Mouse (Mus musculus) G1E-ER4 (cell line): ENCODE data around the gene Idh3g. TPM values are rescaled to one million over a fixed set of nuclear protein-coding genes. Genes with fewer than 3 reads are reported as not detected.

ENCODE experiments used
- GATA1 ChIP-seq: IDR thresholded peaks from one replicate; pipeline ENCODE4 v1.8.0; 2012; ENCODE audit warnings: low read length, inconsistent platforms
- polyA plus RNA-seq: library from polyadenylated mRNA; stranded (reverse); fragments of >175 nt; gene quantifications from 2 replicates; pipeline ENCODE4 v1.2.3, GENCODE M21; 2012

The Idh3g gene
- polyA plus RNA-seq, 1 experiment, result 31.6 TPM

DNA sequence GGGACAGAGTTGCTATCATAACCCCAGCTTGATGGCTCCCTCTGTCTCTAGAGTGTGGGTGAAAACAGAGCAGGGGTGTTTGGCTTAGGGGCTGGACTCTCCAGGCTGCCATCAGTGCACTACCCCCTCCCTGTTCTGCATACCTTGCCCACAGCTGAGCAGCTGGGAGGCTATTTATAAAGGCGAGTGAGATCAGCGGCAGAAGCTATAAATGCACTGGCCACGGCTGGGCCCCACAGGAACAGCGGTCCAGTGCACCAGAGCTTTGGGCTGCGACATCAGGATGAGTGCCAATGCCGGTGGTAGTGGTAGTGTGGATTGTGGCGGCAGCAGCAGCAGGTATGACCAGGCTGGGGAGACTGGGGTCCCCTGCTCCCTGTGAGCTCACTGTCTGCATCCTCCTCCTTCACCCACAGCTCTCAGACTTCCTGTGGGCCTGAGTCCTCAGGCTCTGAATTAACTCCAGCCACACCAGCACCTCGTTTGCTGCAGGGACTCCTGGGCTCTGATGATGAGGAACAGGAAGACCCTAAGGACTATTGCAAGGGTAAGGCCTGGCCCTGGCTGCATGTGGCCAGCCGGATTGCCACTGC is 12.4 kb downstream of the Idh3g start, which contains the start of gene Srpk3:
Gene Srpk3 (plus strand): TSS at position 238 of the 593 bp plus-strand sequence.
- TF ChIP-seq GATA1, result no peak

- no peak for TF ChIP-seq GATA1
These were observed 19.4 kb downstream of the Idh3g start for GRCm38 (mm10) chrX:73767267-73767666.

DNA sequence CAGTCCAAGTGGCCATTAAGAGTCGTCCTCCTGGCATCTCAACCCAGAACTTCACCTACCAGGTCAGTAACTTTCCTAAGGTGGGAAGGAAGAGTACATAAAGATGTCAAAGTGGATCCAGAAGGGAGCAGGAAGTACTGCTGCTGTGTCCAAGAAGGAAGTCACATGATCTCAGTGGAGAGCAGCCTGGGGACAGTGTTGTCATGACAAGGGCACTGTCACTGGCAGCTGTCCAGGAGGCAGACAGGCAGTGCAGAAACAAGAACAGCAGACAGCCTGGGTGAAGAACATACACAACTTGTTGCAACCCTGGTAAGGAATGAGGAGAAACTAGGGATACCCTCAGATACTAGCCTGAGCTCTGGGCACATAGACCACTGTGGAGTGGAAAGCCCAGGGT is 21.4 kb downstream of the Idh3g start:
- TF ChIP-seq GATA1, result no peak

- no peak for TF ChIP-seq GATA1
These were observed 27.9 kb downstream of the Idh3g start for GRCm38 (mm10) chrX:73758611-73759290.

GRCm38 (mm10) chrX:73756334-73757140 is 30.2 kb downstream of the Idh3g start, which contains the start of gene Plxnb3:
TSS of gene Plxnb3 (plus strand) at chrX:73757090.
- no peak for TF ChIP-seq GATA1

DNA sequence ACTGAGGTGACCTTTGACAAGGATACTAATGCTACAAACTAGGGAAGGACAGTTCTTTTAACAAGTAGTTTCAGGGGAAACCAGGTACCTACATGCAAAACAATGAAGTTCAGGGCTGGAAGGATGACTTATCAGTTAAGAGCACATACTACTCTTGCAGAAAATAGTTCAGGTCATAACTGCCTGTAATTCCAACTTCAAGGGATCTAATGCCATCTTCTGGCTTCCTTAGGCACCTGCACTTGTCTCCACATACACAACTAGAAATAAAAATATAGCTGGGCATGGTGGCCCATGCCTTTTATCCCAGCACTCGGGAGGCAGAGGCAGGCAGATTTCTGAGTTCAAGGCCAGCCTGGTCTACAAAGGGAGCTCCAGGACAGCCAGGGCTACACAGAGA is 37.7 kb downstream of the Idh3g start:
- TF ChIP-seq GATA1, result no peak

- TF ChIP-seq GATA1, result no peak
These were observed 41.8 kb downstream of the Idh3g start for GRCm38 (mm10) chrX:73744774-73745481.

GRCm38 (mm10) chrX:73739151-73739550 is 47.5 kb downstream of the Idh3g start:
- no peak for TF ChIP-seq GATA1

DNA sequence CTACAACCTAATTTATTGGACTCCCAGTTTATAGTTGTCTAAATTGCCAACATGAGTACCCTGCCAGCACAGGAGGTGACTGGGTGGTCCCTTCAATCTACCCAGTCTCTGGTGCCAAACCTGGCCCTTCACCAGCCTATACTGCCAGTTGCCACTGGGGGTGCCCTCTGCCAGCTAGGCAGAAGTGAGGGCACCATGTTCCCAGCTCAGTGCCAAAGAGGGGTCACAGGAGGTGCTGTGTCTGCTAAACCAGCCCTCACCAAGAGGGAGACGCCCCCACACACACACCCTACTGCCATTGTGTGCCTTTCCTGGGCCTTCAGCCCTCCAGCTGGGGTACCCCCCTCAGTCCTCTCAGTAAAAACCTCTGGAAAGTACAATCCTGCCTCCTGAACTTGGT is 48.5 kb downstream of the Idh3g start:
- no peak for TF ChIP-seq GATA1

DNA sequence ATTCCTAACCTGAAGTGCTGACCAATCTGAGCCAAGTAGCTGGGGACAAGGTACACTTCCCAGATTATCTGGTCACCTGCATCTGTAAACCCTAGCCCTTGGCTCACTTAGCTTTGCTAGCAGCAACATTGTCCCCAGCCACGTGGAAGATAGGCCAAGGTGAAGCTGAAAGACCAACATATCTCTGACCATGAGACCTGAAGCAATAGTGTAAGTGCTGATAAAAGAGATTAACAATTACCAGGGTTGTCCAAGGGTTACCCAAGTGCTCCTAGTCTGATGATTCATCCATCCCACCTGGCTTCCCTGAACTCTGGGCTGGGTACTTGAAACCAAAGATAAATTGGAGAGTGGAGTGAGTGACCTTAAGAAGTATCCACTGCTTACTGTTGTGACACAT is 55.8 kb downstream of the Idh3g start:
- TF ChIP-seq GATA1, result no peak

Other genes with a start within 250 kb of the Idh3g start
- 0.06 TPM in 2 replicates for gene Dusp9, start 147.5 kb downstream of the Idh3g start, polyA plus RNA-seq
- not detected in 2 replicates for gene Pnck, start 126.8 kb downstream of the Idh3g start, polyA plus RNA-seq
- 4.1 and 4.5 TPM in 2 replicates for gene Slc6a8, start 113.7 kb downstream of the Idh3g start, polyA plus RNA-seq
- gene Bcap31, start 70.7 kb downstream of the Idh3g start, polyA plus RNA-seq, result 8.6 and 10.7 TPM in 2 replicates
- gene Abcd1, start 70.3 kb downstream of the Idh3g start, polyA plus RNA-seq, result 18.2 and 19.9 TPM in 2 replicates
- gene Plxnb3, start 29.8 kb downstream of the Idh3g start, polyA plus RNA-seq, result not detected in 2 replicates
- not detected in 2 replicates for gene Srpk3, start 12.5 kb downstream of the Idh3g start, polyA plus RNA-seq
- gene Ssr4, start 131 bp upstream of the Idh3g start, polyA plus RNA-seq, result 18.1 and 22.8 TPM in 2 replicates
- not detected in 2 replicates for gene Pdzd4, start 38.1 kb upstream of the Idh3g start, polyA plus RNA-seq
- gene Avpr2, start 105.2 kb upstream of the Idh3g start, polyA plus RNA-seq, result not detected in 2 replicates
- not detected in 2 replicates for gene L1cam, start 109.2 kb upstream of the Idh3g start, polyA plus RNA-seq
- gene Arhgap4, start 135.0 kb upstream of the Idh3g start, polyA plus RNA-seq, result 0.82 and 1.1 TPM in 2 replicates
- gene Naa10, start 135.0 kb upstream of the Idh3g start, polyA plus RNA-seq, result 198 and 297 TPM in 2 replicates
- 30.4 and 144 TPM in 2 replicates for gene Renbp, start 144.0 kb upstream of the Idh3g start, polyA plus RNA-seq
- gene Hcfc1, start 179.5 kb upstream of the Idh3g start, polyA plus RNA-seq, result 168 and 221 TPM in 2 replicates
- gene Irak1, start 237.0 kb upstream of the Idh3g start, polyA plus RNA-seq, result 306 and 346 TPM in 2 replicates